Comparison of ENCODE assay signal across 8 mouse cellular contexts in genomic region chr6:115538645-115539429, GRCm38 (mm10). TPM values are rescaled to one million over a fixed set of nuclear protein-coding genes. Genes with fewer than 3 reads are reported as not detected.
DNase-seq lines count a peak whose midpoint lies in the region; ATAC-seq and TF ChIP-seq lines count a peak whose summit lies in the region.

No protein-coding gene starts in this region.

- peak overlapping the region; percentile 59 for H3K9ac ChIP-seq in hindbrain, embryonic 12.5 days
- no peak overlapping the region; the same call in 1 of the 2 replicates for H3K9ac ChIP-seq in lung, postnatal 0 days (replicated peaks; ENCODE audit: low read depth)

- no peak overlapping the region for H3K27ac ChIP-seq in hindbrain, embryonic 12.5 days
- H3K27ac ChIP-seq in lung, postnatal 0 days (ENCODE audit: low read length), result no peak overlapping the region

- peak overlapping the region; percentile 50 for H3K4me2 ChIP-seq in hindbrain, embryonic 12.5 days (replicated peaks)
- H3K4me2 ChIP-seq in lung, postnatal 0 days (replicated peaks; ENCODE audit: low read depth, low read length), result peak overlapping the region; percentile 50

- H3K4me1 ChIP-seq in hindbrain, embryonic 12.5 days, result peaks cover 1% of the 10 kb centered on the region; the same call in 1 of the 2 replicates
- peaks cover 6% of the 10 kb centered on the region; the same call in 1 of the 2 replicates for H3K4me1 ChIP-seq in lung, postnatal 0 days (ENCODE audit: insufficient read depth, low read depth, low read length)

- no peaks in the 10 kb centered on the region for H3K36me3 ChIP-seq in hindbrain, embryonic 12.5 days
- H3K36me3 ChIP-seq in lung, postnatal 0 days (ENCODE audit: insufficient read depth, low read length), result no peaks in the 10 kb centered on the region

- no peaks in the 10 kb centered on the region for H3K27me3 ChIP-seq in hindbrain, embryonic 12.5 days
- H3K27me3 ChIP-seq in lung, postnatal 0 days (replicated peaks; ENCODE audit: insufficient read depth, low read length), result no peaks in the 10 kb centered on the region

- 25% methylated on average over 26 of the region's 26 CpGs for WGBS in hindbrain, embryonic 12.5 days
- 20% methylated on average over 26 of the region's 26 CpGs for WGBS in lung, postnatal 0 days

- H3K9me3 ChIP-seq in hindbrain, embryonic 12.5 days (replicated peaks), result no peaks in the 10 kb centered on the region
- H3K9me3 ChIP-seq in lung, postnatal 0 days (ENCODE audit: low read length), result no peaks in the 10 kb centered on the region

- peak overlapping the region; percentile 25 for H3K4me3 ChIP-seq in hindbrain, embryonic 12.5 days
- H3K4me3 ChIP-seq in lung, postnatal 0 days (ENCODE audit: low read depth, low read length), result no peak overlapping the region

- peak; percentile 90 for ATAC-seq in hindbrain, embryonic 12.5 days (ENCODE audit: low FRiP score)
- ATAC-seq in lung, postnatal 0 days, result peak; percentile 88

- TF ChIP-seq EP300 in lung, postnatal 0 days (IDR thresholded peaks at IDR 0.05), result no peak

- DNase-seq in Muller cell, postnatal 12 days (ENCODE audit: inconsistent ontology term), result peak; percentile 71
- DNase-seq in cerebellum, adult 9-10 months, result peak; percentile 89
- peak; percentile 37 to 80 for DNase-seq in frontal cortex, postnatal 10 days (ENCODE audit: low spot score in 2 of 2)
- peak; percentile 89 to 93 for DNase-seq in layer of hippocampus, postnatal 10 days (ENCODE audit: low spot score in 2 of 2)
- DNase-seq in lung, postnatal 0 days (ENCODE audit: low spot score), result peak; percentile 82
- peak; percentile 79 for DNase-seq in ovary, postnatal 36 days (ENCODE audit: low spot score)
- DNase-seq in thymus, postnatal 14 days, result peak; percentile 82

- peak; percentile 94 for TF ChIP-seq CTCF in lung, postnatal 0 days (IDR thresholded peaks at IDR 0.05)

RNA-seq across cellular contexts. Expression of gene Tsen2, which starts 5.6 kb away (rescaled TPM):
- 28.4 and 30.4 TPM in 2 replicates for polyA plus RNA-seq in hindbrain, embryonic 12.5 days (2016; fragmentation: Nextera tagmentation; extraction: Ambion mirVana)
- 10 to 100 TPM; 25.6 to 33.7 TPM for total RNA-seq in layer of hippocampus, postnatal 10 days (2021)
- 8.7 and 9.6 TPM in 2 replicates for polyA plus RNA-seq in lung, postnatal 0 days (2015; fragmentation: Nextera tagmentation; extraction: Ambion mirVana)

RNA-seq across cellular contexts. Expression of gene Mkrn2os, which starts 53.5 kb away (rescaled TPM):
- polyA plus RNA-seq in hindbrain, embryonic 12.5 days (2016; fragmentation: Nextera tagmentation; extraction: Ambion mirVana), result 0.12 and 0.17 TPM in 2 replicates
- not detected for total RNA-seq in layer of hippocampus, postnatal 10 days (2021)
- polyA plus RNA-seq in lung, postnatal 0 days (2015; fragmentation: Nextera tagmentation; extraction: Ambion mirVana), result 0.46 and 0.58 TPM in 2 replicates
